Mouse (Mus musculus): Measurements from ENCODE around the gene Taar1. TPM values are rescaled to one million over a fixed set of nuclear protein-coding genes. Genes with fewer than 3 reads are reported as not detected.

The Taar1 gene
- total RNA-seq, 2 experiments from 2014 or later: not detected

Other genes starting within 250 kb of the Taar1 start
- 100 to 1,000 TPM; 472 to 555 TPM for gene Rps12, start 133.1 kb upstream of the Taar1 start, total RNA-seq (2021)
- gene Slc18b1, start 123.4 kb upstream of the Taar1 start, total RNA-seq (2021): 10 to 100 TPM; 17.1 to 20.8 TPM
- gene Vnn3, start 68.9 kb upstream of the Taar1 start, total RNA-seq (2021): under 1 TPM; 0.25 to 0.62 TPM
- under 1 TPM; 0.15 to 0.41 TPM for gene Vnn1, start 25.7 kb upstream of the Taar1 start, total RNA-seq (2021)
- not detected for gene Taar2, start 18.2 kb downstream of the Taar1 start, total RNA-seq (2021)
- gene Taar3, start 29.2 kb downstream of the Taar1 start, total RNA-seq (2021): not detected
- not detected for gene Taar4, start 40.1 kb downstream of the Taar1 start, total RNA-seq (2021)
- gene Taar5, start 50.4 kb downstream of the Taar1 start, total RNA-seq (2021): not detected
- gene Taar6, start 65.3 kb downstream of the Taar1 start, total RNA-seq (2021): not detected
- not detected for gene Taar7a, start 73.1 kb downstream of the Taar1 start, total RNA-seq (2021)
- not detected for gene Taar7b, start 79.6 kb downstream of the Taar1 start, total RNA-seq (2021)
- gene Taar7d, start 106.9 kb downstream of the Taar1 start, total RNA-seq (2021): not detected
- gene Taar7e, start 117.3 kb downstream of the Taar1 start, total RNA-seq (2021): not detected
- gene Taar7f, start 129.2 kb downstream of the Taar1 start, total RNA-seq (2021): not detected
- gene Taar8a, start 156.1 kb downstream of the Taar1 start, total RNA-seq (2021): not detected
- gene Taar8b, start 171.9 kb downstream of the Taar1 start, total RNA-seq (2021): not detected
- gene Taar8c, start 181.6 kb downstream of the Taar1 start, total RNA-seq (2021): not detected
- not detected for gene Taar9, start 189.2 kb downstream of the Taar1 start, total RNA-seq (2021)
- 10 to 100 TPM; 37.3 to 41.6 TPM for gene Stx7, start 228.9 kb downstream of the Taar1 start, total RNA-seq (2021)